Mouse (Mus musculus): ENCODE measurements around the gene Tes. TPM values are rescaled to one million over a fixed set of nuclear protein-coding genes. Genes with fewer than 3 reads are reported as not detected.

Gene Tes
- total and polyA plus RNA-seq, 2 experiments from 2014 or later = 12.1 to 22.1 TPM

- no peak for TF ChIP-seq CTCF (IDR thresholded peaks at IDR 0.05)
- Histone ChIP-seq H3K27me3 (ENCODE audit: insufficient read depth, low read length) (no peaks in the 10 kb centered on the region), H3K9ac (replicated peaks; ENCODE audit: low read length, poor library complexity, severe bottlenecking) (no peak overlapping the region), H3K36me3 (ENCODE audit: insufficient read depth, low read length) (no peaks in the 10 kb centered on the region), H3K27ac (ENCODE audit: low read depth, low read length) (no peak overlapping the region), H3K9me3 (ENCODE audit: low read length) (no peaks in the 10 kb centered on the region), H3K4me1 (ENCODE audit: insufficient read depth, low read length) (no peaks in the 10 kb centered on the region), H3K4me2 (ENCODE audit: low read depth, low read length, poor library complexity, severe bottlenecking) (no peak overlapping the region), H3K4me3 (ENCODE audit: low read depth, low read length) (no peak overlapping the region)
- DNase-seq (ENCODE audit: low spot score) (no peak), ATAC-seq (ENCODE audit: low FRiP score) (no peak)
Observed at GRCm38 (mm10) chr6:17035228-17035627, 29.7 kb upstream of the Tes start.

DNA sequence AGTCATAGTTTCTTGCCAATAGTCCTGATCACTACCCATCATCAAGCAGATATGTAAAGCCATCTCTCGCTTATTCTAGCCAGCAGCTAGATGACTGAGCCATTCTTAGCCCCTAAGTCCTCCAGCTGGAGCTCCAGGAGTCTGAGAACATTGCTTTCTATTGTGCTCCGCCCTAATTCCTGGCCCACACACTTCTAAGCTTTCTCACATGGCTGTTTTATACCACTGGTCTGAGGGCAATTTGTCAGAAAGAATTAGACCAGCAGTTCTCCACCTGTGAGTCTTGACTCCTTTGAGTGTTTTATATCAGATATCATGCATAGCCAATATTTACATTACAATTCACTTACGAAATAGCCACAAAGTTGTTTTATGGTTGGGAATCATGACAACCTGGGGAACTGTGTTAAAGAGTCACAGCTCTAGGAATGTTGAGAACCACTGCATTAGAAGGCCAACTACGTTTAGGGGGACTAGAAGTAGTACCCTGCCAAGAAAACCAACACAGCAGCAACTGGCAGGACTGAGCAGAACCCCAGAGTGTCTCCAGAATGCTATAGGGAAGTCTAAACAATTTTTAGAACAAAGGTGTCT is 13.4 kb upstream of the Tes start:
- H3K9ac ChIP-seq (replicated peaks; ENCODE audit: low read length, poor library complexity, severe bottlenecking) = no peak overlapping the region
- no peaks in the 10 kb centered on the region for H3K27me3 ChIP-seq (ENCODE audit: insufficient read depth, low read length)
- ATAC-seq (ENCODE audit: low FRiP score) (no peak), DNase-seq (ENCODE audit: low spot score) (no peak)
- no peaks in the 10 kb centered on the region for H3K36me3 ChIP-seq (ENCODE audit: insufficient read depth, low read length)
- no peak overlapping the region for H3K4me3 ChIP-seq (ENCODE audit: low read depth, low read length)
- no peak overlapping the region for H3K4me2 ChIP-seq (ENCODE audit: low read depth, low read length, poor library complexity, severe bottlenecking)
- WGBS = 84% methylated on average over 4 of the region's 4 CpGs
- no peaks in the 10 kb centered on the region for H3K9me3 ChIP-seq (ENCODE audit: low read length)
- H3K27ac ChIP-seq (ENCODE audit: low read depth, low read length) = no peak overlapping the region
- H3K4me1 ChIP-seq (ENCODE audit: insufficient read depth, low read length) = no peaks in the 10 kb centered on the region
- TF ChIP-seq CTCF (IDR thresholded peaks at IDR 0.05) = no peak

- Histone ChIP-seq H3K4me2 (ENCODE audit: low read depth, low read length, poor library complexity, severe bottlenecking) (no peak overlapping the region), H3K9me3 (ENCODE audit: low read length) (no peaks in the 10 kb centered on the region), H3K4me1 (ENCODE audit: insufficient read depth, low read length) (no peaks in the 10 kb centered on the region), H3K4me3 (ENCODE audit: low read depth, low read length) (no peak overlapping the region), H3K36me3 (ENCODE audit: insufficient read depth, low read length) (no peaks in the 10 kb centered on the region), H3K9ac (replicated peaks; ENCODE audit: low read length, poor library complexity, severe bottlenecking) (no peak overlapping the region), H3K27ac (ENCODE audit: low read depth, low read length) (no peak overlapping the region), H3K27me3 (ENCODE audit: insufficient read depth, low read length) (no peaks in the 10 kb centered on the region)
- 73% methylated on average over 6 of the region's 6 CpGs for WGBS
- TF ChIP-seq CTCF (IDR thresholded peaks at IDR 0.05) = no peak
- ATAC-seq (ENCODE audit: low FRiP score) (no peak), DNase-seq (ENCODE audit: low spot score) (no peak)
Observed at GRCm38 (mm10) chr6:17053028-17053660, 11.8 kb upstream of the Tes start.

GRCm38 (mm10) chr6:17054781-17055180 is 10.2 kb upstream of the Tes start:
- Histone ChIP-seq H3K27ac (ENCODE audit: low read depth, low read length) (no peak overlapping the region), H3K36me3 (ENCODE audit: insufficient read depth, low read length) (no peaks in the 10 kb centered on the region), H3K4me3 (ENCODE audit: low read depth, low read length) (no peak overlapping the region), H3K4me1 (ENCODE audit: insufficient read depth, low read length) (no peaks in the 10 kb centered on the region), H3K4me2 (ENCODE audit: low read depth, low read length, poor library complexity, severe bottlenecking) (no peak overlapping the region), H3K9ac (replicated peaks; ENCODE audit: low read length, poor library complexity, severe bottlenecking) (no peak overlapping the region), H3K27me3 (ENCODE audit: insufficient read depth, low read length) (no peaks in the 10 kb centered on the region), H3K9me3 (ENCODE audit: low read length) (no peaks in the 10 kb centered on the region)
- TF ChIP-seq CTCF (IDR thresholded peaks at IDR 0.05) = no peak
- DNase-seq (ENCODE audit: low spot score) = no peak
- no peak for ATAC-seq (ENCODE audit: low FRiP score)
- WGBS = 95% methylated on average over 2 of the region's 2 CpGs

DNA sequence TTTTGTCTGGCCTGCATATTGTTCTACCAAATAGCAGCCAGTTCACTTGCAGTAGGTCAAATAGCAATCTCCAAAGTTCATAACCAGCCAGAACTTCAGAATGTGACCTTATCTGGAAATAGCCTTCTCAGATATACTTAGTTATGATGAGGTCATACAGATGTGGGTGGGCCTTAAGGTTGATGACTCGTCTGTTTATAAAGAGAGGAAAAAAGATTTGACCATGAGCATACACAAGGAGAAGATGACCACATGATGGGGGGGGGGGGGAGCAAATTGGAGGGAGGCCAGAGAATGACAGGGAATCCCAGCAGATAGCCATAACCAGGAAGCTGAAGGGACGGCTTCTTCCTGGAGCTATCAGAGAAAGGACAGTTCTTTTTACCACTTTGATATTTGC is 9.3 kb upstream of the Tes start:
- no peaks in the 10 kb centered on the region for H3K27me3 ChIP-seq (ENCODE audit: insufficient read depth, low read length)
- no peak for DNase-seq (ENCODE audit: low spot score)
- no peak overlapping the region for H3K27ac ChIP-seq (ENCODE audit: low read depth, low read length)
- no peaks in the 10 kb centered on the region for H3K9me3 ChIP-seq (ENCODE audit: low read length)
- no peak overlapping the region for H3K4me3 ChIP-seq (ENCODE audit: low read depth, low read length)
- H3K36me3 ChIP-seq (ENCODE audit: insufficient read depth, low read length) = no peaks in the 10 kb centered on the region
- TF ChIP-seq CTCF (IDR thresholded peaks at IDR 0.05) = no peak
- no peak overlapping the region for H3K4me2 ChIP-seq (ENCODE audit: low read depth, low read length, poor library complexity, severe bottlenecking)
- WGBS = 86% methylated on average over 2 of the region's 2 CpGs
- ATAC-seq (ENCODE audit: low FRiP score) = no peak
- no peak overlapping the region for H3K9ac ChIP-seq (replicated peaks; ENCODE audit: low read length, poor library complexity, severe bottlenecking)
- no peaks in the 10 kb centered on the region for H3K4me1 ChIP-seq (ENCODE audit: insufficient read depth, low read length)

DNA sequence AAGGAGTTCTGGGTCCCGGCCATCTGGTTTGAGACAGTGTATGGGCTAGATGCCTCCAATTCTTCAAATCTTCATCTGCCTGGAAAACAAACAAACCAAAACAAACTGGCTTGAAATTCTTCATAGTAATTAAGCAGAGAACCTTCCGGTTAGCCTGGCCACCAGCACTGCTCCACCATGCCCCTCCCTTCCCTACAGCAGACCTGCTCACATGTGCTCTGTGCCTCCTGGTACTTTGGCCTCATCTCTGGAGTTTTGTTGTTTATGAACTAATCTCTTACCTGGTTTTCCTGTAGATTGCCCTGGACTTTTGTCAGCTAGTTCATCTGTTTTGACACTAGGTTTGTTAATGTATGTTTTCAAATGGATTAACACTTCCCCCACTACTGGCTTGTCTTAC is 5.4 kb upstream of the Tes start:
- Histone ChIP-seq H3K9me3 (ENCODE audit: low read length) (no peaks in the 10 kb centered on the region), H3K4me2 (ENCODE audit: low read depth, low read length, poor library complexity, severe bottlenecking) (no peak overlapping the region), H3K27me3 (ENCODE audit: insufficient read depth, low read length) (no peaks in the 10 kb centered on the region), H3K4me3 (ENCODE audit: low read depth, low read length) (no peak overlapping the region), H3K27ac (ENCODE audit: low read depth, low read length) (no peak overlapping the region), H3K4me1 (ENCODE audit: insufficient read depth, low read length) (no peaks in the 10 kb centered on the region), H3K9ac (replicated peaks; ENCODE audit: low read length, poor library complexity, severe bottlenecking) (no peak overlapping the region), H3K36me3 (ENCODE audit: insufficient read depth, low read length) (no peaks in the 10 kb centered on the region)
- 90% methylated on average over 2 of the region's 2 CpGs for WGBS
- DNase-seq (ENCODE audit: low spot score) (no peak), ATAC-seq (ENCODE audit: low FRiP score) (no peak)
- no peak for TF ChIP-seq CTCF (IDR thresholded peaks at IDR 0.05)
